Mouse (Mus musculus): Measurements from ENCODE around the gene Olfr835.

Olfr835 gene

DNA sequence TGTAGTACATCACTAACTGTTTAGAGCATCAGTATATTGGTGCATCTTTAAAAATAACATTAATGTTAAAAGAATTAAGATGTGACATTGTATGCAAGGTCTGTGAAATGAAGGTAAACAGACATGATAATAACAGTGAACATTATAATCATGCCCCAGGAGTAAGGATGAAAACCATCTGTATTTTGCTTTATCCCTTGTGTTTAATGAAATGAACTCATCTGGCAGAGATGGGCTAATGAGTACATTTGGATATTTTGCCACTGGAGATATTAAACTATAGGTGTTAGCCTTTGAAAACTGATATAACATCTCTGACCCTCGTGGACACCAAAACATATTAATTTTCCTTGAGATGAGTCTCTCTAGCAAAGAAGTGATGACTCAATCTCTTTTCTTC lies at the start of gene Olfr835:
TSS of gene Olfr835 (plus strand) at position 301 of the 400 bp plus-strand sequence.
- ATAC-seq (ENCODE audit: low TSS enrichment): no peak

DNA sequence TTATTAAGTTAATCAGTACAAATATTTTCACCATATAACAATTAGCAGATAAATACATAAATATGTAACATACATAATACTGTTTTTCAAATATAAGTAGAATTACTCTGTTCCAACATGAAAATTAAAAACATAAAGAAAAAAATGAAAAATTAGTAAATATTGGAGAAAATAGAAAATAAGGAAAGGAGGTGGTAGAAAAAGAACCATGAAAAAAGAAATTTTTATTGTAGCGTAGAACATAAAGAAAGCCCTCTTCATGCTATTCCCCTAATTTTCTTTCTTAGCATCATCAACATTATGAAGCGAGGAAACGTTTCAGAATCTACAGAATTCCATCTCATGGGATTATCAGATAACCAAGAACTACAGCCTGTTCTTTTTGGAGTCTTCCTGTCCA lies 44.8 kb upstream of the Olfr835 start, which contains the start of gene Olfr834:
TSS of gene Olfr834 (plus strand) at position 301 of the 400 bp plus-strand sequence.
- ATAC-seq (ENCODE audit: low TSS enrichment): no peak

DNA sequence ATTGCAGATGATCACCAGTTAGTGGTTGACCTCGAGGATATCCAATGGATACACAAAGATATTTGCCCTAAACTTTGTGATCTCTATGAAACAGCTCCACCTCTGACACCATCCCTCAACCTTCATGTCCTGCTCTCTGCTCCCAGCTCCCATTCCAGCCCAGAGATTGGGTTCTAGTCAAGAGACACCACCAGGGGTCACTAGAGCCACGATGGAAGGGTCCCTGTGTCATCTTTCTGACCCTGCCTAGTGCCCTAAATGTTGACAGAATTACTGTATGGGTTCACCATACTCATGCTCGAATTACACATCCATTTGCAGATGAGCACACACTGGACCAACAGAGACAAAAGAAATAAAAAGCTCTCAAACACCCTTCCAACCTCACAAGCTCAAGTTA lies 52.5 kb downstream of the Olfr835 start:
- no peak for ATAC-seq (ENCODE audit: low TSS enrichment)

All from frontal cortex, adult (tissue).